Mouse (Mus musculus): ENCODE measurements around the gene Dock7. TPM values are rescaled to one million over a fixed set of nuclear protein-coding genes. Genes with fewer than 3 reads are reported as not detected.

Gene Dock7
- total RNA-seq, 2 experiments from 2014 or later = 30.6 to 37.8 TPM

- DNase-seq = no peak
Observed at GRCm38 (mm10) chr4:98910246-98910645, 210.5 kb downstream of the Dock7 start.

- peak; percentile 68 for DNase-seq
Observed at GRCm38 (mm10) chr4:98887148-98887547, 233.6 kb downstream of the Dock7 start.

Other genes starting within 250 kb of the Dock7 start
- 10 to 100 TPM; 37.5 to 44.3 TPM for gene Usp1, start 197.1 kb downstream of the Dock7 start, total RNA-seq (2021)
- gene Angptl3, start 90.0 kb downstream of the Dock7 start, total RNA-seq (2021) = 1 to 10 TPM; 1.7 to 1.9 TPM
- gene Atg4c, start 73.0 kb upstream of the Dock7 start, total RNA-seq (2021) = 1 to 10 TPM; 5.3 to 5.5 TPM
- not detected for gene Gm12689, start 175.0 kb upstream of the Dock7 start, total RNA-seq (2021)

All from heart, postnatal 4 days (tissue).